Mouse (Mus musculus) layer of hippocampus, adult 2 months (tissue): ENCODE results near the gene Nudt13. TPM values are rescaled to one million over a fixed set of nuclear protein-coding genes. Genes with fewer than 3 reads are reported as not detected.

Source experiments
- DNase-seq, 2 experiments: peaks; one replicate each; pipeline ENCODE4 v3.0.0; 2022; ENCODE audit warnings: low spot score in 2 of 2
- H3K27ac ChIP-seq: fragments of 200-600 bp; 2 replicates; pipeline ENCODE4 v1.8.1; 2022
- H3K4me3 ChIP-seq: fragments of 200-600 bp; 2 replicates; pipeline ENCODE4 v1.8.1; 2022; ENCODE audit warnings: mild to moderate bottlenecking
- CTCF ChIP-seq: fragments of 200-600 bp; conservative IDR thresholded peaks from 2 replicates; pipeline ENCODE4 v1.8.1; 2022; ENCODE audit warnings: antibody characterized with exemption, mild to moderate bottlenecking, moderate library complexity
- long read RNA-seq, 2 experiments: library from polyadenylated mRNA; stranded (forward); transcript quantifications; one replicate each; pipeline ENCODE4 v2.0.0; 2021; ENCODE audit warnings: borderline mapping rate in 2 of 2
- total RNA-seq, 2 experiments: library from RNA; stranded (reverse); gene quantifications; 2 replicates each; pipeline ENCODE4 v1.2.3; 2021

The Nudt13 gene
- total RNA-seq = 10 to 100 TPM; 22.6 to 27.6 TPM
- long read RNA-seq, experiment 1, partial matches to known transcripts = 0 of 9 reads
- long read RNA-seq, experiment 1, other reads (novel, unspliced or antisense) = 8 of 9 reads
- long read RNA-seq, experiment 2, partial matches to known transcripts = 0 of 11 reads
- long read RNA-seq, experiment 2, other reads (novel, unspliced or antisense) = 9 of 11 reads

DNA sequence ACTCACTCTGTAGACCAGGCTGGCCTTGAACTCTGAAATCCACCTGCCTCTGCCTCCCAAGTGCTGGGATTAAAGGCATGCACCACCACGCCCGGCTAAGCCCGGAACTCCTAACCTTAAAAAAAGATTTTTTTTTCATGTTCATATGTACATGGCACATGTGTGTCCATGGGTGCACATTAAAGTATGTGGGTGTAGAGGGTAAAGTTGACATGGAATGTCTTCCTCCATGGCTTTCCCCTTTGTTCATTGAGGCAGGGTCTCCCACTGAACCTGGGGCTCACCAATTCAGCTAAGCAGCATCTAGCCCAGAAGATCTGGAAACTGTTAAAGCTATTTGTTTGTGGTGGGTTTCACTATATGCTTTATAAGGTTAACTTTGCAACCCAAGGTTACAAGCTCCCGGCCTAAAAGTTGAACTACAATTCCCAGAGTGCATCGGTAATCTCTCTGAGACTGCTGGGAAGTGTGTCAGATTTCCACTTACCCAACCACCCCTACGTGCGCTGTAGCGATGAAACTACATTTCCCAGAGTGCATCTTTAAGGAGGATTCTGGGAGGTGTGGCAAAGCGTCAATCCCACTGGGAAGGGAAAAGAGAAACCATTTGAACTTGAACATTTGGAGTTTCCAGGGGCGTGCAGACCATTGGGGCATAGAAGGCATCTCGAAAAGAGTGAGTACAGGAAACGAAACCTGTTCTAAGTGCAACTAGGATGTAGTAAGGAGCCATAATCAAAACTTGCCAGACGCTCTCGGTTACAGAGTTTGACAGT, at the start of gene Nudt13:
TSS of gene Nudt13 (plus strand) at position 581 of the 776 bp plus-strand sequence.
- Histone ChIP-seq H3K4me3 (peak within 1 kb of the TSS; percentile 54), H3K27ac (peak within 1 kb of the TSS; percentile 60)
- TF ChIP-seq CTCF = no peak
- peak; percentile 84 to 95 for DNase-seq

GRCm38 (mm10) chr14:20245318-20245717, 49.2 kb upstream of the Nudt13 start:
- no peak for TF ChIP-seq CTCF
- H3K4me3 ChIP-seq = no peak overlapping the region
- no peak for DNase-seq
- H3K27ac ChIP-seq = no peak overlapping the region

DNA sequence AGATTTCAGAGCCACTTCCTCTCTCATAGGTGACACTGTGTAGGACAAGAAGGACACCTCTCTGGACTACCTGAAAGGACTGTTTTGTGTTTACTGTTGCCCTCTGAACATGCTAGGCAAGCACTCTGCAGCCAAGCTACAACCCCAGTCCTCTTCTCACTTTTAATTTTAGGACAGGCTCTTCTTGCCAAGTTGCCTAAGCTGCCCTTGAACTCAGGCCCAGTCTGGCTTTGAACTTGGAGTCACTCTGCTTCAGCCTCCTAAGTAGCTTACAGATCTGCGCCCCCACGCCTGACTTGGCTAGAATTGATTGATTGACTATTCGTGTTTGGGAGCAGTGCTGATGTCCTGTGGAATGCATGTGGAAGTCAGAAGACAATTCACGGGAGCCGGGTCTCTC, 48.6 kb upstream of the Nudt13 start:
- no peak for TF ChIP-seq CTCF
- no peak for DNase-seq
- Histone ChIP-seq H3K27ac (no peak overlapping the region), H3K4me3 (no peak overlapping the region)

DNA sequence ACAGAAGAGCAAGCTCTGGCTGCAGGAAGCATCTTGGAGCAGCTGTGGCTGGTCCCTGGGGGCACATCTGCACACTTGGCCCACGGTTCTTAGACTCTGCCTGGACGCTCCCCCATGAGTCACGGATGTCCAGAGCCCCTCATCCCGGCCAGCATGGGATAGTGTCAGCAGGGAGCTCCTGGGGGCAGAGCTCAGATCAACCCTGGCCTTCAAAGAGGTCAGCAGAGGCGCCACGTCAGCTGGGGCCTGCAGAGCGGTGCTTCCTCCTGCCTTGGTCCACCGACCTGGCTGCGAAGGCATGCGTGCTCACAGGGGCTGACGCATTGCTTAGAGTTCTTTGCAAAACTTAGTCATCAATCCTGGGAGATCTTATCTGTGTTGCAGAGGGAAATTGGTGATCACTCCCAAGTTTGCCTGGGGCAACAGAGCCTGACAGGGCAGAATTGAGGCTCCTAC, 47.7 kb upstream of the Nudt13 start:
- no peak for TF ChIP-seq CTCF
- DNase-seq = no peak
- no peak overlapping the region for H3K27ac ChIP-seq
- H3K4me3 ChIP-seq = no peak overlapping the region

GRCm38 (mm10) chr14:20248001-20248400, 46.5 kb upstream of the Nudt13 start:
- TF ChIP-seq CTCF = no peak
- no peak for DNase-seq
- Histone ChIP-seq H3K27ac (no peak overlapping the region), H3K4me3 (no peak overlapping the region)

- no peak overlapping the region for H3K27ac ChIP-seq
- TF ChIP-seq CTCF = no peak
- peak; percentile 27 to 51 for DNase-seq
These were observed 44.0 kb upstream of the Nudt13 start for GRCm38 (mm10) chr14:20250237-20251171.

DNA sequence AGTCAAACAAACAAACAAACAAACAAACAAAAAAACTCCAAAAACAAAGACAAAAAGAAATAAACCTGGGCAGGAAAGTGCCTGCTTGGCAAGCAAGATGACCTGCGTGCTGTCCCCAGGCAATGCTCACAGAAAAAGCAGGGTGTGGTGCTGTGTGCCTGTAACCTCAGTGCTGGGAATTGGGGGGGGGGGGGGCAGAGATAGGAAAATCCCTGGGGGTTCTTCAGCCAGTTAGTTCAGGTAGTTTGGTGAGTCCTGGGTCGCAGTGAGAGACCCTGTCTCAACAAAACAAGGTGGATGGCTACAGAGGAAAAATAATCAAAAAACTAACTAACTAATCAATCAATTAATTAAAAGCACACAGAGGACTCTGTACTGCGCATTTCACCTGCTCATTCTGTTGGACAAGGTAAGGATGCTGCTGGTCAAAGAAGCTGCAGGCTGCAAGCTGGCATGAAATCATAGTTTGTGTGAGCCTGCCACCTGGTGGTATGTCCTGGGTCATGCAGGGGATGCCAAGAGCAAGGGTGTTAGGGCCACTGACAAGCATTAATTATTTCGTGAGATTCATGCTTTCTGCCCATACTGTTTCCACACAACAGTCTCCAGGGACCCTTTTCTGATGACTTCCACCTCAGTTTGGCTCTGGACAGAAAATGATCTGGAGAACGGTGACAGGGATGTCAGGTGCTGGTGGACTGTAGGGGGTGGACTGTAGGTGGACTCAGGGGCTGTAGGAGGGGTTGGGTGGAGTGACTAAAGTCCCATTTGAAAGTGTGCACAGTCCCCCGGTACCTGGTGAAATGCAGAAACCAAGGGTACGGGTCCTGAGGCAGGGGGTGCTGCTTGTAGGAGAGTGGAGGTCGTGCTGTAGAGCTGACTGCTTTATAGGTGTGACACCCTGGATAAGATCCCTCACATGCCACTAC, 36.0 kb upstream of the Nudt13 start:
- no peak overlapping the region for H3K4me3 ChIP-seq
- peak; percentile 93 for TF ChIP-seq CTCF
- DNase-seq = peak; percentile 74 to 88
- no peak overlapping the region for H3K27ac ChIP-seq

More at GRCm38 (mm10) chr14:20250237-20251171, 44.0 kb upstream of the Nudt13 start:
- H3K4me3 ChIP-seq = no peak overlapping the region

- Histone ChIP-seq H3K4me3 (no peak overlapping the region), H3K27ac (no peak overlapping the region)
- TF ChIP-seq CTCF = no peak
- no peak for DNase-seq
These were observed 32.2 kb upstream of the Nudt13 start for GRCm38 (mm10) chr14:20262346-20262745.

GRCm38 (mm10) chr14:20268421-20268820, 26.1 kb upstream of the Nudt13 start:
- DNase-seq = peak; percentile 57 to 63
- Histone ChIP-seq H3K4me3 (no peak overlapping the region), H3K27ac (no peak overlapping the region)
- TF ChIP-seq CTCF = no peak

DNA sequence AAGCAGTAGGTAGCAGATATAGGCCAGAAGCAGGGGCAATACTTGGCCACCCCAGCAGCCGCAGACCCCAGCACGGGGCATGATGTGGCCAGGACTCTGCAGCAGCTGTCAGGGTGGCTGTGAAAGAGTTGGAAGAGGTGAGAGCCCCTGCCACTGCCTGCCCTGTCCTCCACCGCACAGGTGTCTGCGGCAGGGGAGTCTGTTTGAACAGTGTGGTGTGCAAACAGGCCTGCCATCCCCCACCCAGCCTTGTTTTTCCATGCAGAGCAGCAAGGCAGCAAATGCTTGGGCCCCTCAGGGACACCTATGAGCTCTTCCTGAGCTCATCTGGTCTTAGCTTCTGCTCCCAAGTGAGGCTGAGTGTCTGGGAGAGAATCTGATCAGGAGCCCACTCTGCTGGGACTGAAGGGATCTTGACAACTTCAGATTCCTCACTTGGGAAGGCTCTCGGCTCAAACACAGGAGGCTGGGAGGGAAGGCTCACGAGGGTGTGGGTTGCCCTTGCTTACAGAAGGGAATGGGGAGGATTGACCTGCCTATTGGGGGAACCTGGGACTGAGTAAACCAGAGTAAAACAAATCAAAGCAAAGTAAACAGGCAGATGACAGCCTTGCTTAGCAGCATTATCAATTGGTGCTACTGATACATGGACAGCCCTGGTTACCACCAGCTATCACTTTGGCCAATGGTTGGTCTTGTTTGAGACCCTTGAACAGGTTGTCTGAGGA, 25.3 kb upstream of the Nudt13 start, which contains the start of gene Kcnk16:
TSS of gene Kcnk16 (minus strand) at position 118 of the 728 bp plus-strand sequence.
- no peak within 1 kb of the TSS for H3K4me3 ChIP-seq
- no peak within 1 kb of the TSS for H3K27ac ChIP-seq
- no peak for DNase-seq
- TF ChIP-seq CTCF = no peak

DNA sequence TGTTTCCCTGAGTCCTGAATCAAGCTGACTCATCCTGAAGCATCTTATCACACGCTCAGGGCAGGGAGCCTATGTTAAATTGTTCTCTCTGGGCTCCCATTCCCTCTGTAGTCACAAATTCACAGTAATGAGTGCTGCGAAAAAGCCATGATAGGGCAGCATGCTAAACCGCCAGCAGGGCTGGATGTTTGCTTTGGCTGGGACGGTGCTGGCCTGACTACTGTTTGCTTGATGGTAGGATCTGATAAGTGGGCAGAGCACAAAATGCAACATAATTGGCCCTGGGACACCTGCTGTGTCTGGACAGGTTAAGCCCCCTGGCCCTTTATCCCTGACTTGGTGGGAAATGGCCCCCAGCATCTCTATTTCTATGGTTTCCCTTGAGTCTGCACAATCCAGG, 3.1 kb upstream of the Nudt13 start:
- TF ChIP-seq CTCF = no peak
- DNase-seq = no peak
- no peak overlapping the region for H3K27ac ChIP-seq
- H3K4me3 ChIP-seq = no peak overlapping the region
